Mouse (Mus musculus) retina, adult 2 months (tissue): ENCODE measurements at regions not wholly inside any gene's neighbourhood (a gene's known extent, or its start where the extent isn't known, plus 50 kb on each side); places are given as distances from the start of the nearest gene placed in this dataset.

Source experiments
- DNase-seq: peaks from one replicate; pipeline ENCODE4 v3.0.0-alpha.2; 2012; ENCODE audit warnings: low read depth, low spot score

DNA sequence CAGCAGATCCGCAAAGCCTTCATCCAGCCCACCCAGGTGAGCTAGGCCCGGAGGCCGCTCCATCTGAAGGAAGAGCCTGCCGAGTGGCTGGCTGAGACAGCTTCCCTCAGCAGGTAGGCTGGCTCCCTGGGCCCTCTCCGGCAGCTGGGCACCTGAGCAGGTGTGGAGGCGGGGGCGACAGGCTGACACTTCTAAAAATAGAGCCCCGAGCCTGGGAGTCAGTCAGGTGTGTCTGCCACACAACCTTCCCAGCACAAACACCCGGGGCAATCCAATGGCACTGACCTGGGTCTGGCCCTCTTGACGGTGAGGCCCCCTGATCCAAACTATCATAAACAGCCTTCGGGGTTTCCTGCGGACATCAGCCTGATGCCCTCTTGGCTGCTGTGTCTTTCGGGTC, 58.5 kb downstream of the Zfp36l2 start:
- DNase-seq: no peak

- DNase-seq: no peak
Measured at GRCm38 (mm10) chr17:84128262-84128661, 59.5 kb downstream of the Zfp36l2 start.

DNA sequence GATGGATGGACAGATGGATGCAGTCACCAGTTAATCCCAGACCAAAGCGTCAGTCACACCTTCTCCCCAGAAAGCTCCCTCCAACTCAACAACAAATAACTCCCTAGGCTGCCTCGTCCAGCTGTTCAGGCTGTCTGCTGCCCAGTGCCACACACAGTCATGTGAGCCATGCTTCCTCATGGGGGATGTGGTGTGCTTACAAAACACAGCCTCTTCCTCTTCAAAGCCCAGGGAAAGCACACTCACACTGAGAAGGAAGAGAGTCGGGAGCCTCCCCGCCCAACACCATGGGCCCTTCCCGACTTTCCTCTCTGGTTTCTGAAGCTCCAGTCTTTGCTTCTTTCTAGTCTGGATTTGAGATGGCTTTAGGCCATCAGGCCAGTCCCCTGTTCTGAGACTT, 61.6 kb downstream of the Zfp36l2 start:
- no peak for DNase-seq

DNA sequence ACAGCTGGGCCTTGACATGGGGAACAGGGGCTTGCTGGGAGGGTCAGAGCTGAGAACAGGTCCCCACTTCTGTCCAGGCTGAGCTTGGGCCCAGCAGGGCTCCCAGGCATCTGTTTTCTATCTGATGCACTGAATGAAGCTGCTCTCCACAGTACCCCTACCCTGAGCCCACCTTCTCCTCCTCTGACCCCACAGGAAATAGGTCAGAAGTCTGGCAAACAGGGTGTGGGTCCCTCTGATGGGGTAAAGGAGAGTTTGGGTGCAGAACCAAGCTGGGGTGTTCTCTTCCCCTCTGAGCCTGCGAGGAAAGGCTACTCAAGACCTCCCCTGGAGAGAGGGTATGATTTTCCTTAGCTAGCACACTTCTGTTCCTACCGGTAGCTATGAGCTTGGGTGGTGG, 64.6 kb downstream of the Zfp36l2 start:
- DNase-seq: no peak

DNA sequence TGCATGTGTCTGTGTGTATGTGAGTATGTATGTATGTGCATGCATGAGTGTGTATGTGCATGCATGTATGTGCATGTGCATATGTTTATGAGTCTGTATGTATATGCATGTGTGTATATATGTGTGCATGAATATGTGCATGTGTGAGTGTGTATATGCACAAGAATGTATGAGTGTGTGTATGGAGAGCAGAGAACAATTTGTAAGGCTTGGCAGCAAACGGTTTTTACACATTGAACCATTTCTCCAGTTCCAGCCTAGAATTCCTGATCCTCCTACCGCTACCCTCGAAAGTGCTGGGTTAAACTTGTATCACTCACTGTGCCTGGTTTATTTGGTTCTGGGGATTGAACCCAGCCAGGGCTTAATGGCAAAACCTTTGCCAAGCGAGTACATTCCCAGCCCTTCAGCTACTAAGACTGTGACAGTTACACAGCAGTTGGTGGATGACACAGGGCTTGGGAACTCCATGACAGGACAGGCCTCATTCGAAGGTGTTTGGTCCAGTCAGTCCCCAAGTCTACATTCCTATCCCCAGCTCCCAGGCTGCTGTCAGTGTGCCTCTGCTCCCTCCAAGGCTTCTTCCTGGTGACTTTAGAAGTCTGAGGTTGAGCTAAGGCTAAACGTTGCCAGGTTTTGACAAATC, 65.1 kb downstream of the Zfp36l2 start:
- no peak for DNase-seq

DNA sequence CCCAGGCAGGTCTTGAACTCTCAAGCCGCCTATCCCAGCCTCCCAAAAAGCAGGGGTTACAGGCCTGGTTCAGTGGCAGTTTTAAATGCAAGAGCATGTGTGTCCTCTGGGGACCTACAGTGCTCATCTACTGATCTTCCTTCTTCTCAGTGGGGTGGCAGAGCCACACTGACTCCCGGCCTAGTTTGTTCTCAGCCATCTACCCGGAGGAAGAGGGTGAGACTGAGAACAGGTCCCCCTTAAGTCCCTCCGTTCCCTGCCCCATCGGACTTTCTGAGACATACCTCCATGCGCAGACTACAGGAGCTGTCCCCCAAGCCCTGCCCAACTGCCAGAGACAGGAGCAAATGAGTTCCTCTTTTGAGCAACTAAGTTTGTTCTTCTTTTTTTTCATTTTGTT, 66.5 kb downstream of the Zfp36l2 start:
- DNase-seq: no peak

GRCm38 (mm10) chr17:84119221-84120017, 68.3 kb downstream of the Zfp36l2 start:
- DNase-seq: no peak

DNA sequence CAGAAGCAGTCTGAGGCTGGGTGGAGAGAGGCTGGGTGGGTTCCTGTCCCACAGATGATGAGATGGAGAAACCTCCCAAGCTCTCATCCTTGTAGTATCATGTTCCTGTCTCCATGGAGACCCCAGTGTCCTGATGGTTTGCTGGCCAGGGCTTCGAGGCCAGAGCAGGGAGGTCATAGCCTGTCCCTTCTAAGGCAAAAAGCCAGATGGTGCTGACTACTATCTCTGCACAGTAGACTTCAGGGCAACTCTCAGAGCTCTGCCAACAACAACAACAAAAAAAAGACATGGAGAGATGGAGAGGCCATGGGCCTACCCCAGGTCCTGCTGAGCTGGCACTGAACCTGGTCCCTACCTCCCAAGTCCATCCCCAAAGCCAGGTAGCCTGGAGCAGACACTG, 69.0 kb downstream of the Zfp36l2 start:
- DNase-seq: no peak

DNA sequence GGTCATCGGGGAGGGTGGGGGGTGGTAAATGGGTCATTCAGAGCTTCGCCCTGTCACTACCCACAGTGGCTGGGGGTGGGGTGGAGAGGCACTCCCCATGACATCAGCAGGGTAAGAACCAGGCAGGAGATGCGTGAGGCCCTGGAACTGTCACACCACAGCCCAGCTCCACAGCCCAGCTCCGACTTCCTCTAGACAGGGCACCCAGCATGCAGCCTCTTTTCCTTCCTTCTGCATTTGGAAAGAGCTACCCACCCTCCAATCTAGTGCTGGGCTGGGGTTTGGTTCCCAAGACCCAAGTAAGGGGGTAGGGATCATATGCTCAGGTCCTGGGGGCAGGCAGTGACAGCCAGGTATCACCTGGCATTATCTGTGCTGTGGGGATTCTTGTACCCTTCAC, 69.5 kb downstream of the Zfp36l2 start:
- DNase-seq: no peak

- no peak for DNase-seq
Measured at GRCm38 (mm10) chr17:84117756-84118155, 70.0 kb downstream of the Zfp36l2 start.

GRCm38 (mm10) chr17:84116340-84117279, 71.1 kb downstream of the Zfp36l2 start:
- no peak for DNase-seq

GRCm38 (mm10) chr17:84115957-84116339, 71.8 kb downstream of the Zfp36l2 start:
- DNase-seq: no peak

DNA sequence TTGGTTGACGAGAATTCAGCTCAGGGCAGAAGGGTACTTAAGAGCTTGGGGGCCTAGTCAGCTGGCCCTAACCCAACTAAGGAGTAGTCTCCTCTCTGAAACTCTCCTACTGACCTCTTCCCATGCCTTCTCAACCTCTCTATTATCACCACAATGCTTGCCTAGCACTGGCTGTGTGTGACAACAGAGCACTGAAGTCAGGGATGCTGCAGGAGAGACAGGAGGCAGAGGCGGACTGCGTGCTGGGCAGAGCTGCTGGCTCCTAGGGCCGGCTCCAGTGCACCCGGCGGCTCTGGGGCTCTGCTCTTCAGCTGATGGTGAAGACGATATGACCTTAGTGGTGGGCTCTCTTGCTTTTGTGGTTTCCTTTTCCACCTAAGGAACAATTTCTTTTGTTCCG, 72.6 kb downstream of the Zfp36l2 start:
- no peak for DNase-seq

- DNase-seq: no peak
Measured at GRCm38 (mm10) chr17:84114279-84114994, 73.3 kb downstream of the Zfp36l2 start.

DNA sequence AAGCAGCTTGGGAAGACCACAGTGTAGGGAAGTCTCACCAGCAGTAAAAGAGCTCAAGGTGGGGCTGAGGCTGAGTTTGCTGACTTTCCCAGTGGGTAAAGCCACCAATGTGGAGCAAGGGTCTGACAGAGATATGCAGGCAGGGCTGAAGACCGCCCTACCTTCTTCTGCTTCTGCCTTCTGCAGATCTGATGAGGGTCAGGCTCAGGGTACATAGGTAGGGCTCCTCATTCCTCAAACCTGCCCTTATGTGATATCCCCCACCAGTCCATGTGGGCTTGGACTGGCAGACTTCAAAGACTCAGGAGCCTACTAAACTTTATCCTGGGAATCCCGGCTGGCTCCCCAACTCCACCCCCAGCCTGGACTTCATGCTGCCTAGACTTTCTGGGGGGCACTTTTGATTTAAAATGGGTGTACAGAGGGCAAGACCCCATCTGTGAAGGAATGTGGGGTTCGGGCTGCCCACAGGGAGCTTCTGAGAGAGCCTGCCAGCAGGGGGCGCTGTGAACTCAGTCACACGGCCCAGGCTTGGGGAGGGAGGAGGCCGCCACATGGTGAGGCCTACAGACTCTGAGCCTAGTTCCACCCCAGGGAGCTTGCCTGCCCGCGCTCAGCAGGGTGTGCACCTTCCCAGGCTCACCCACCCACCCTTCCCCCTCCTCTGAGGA, 74.0 kb downstream of the Zfp36l2 start:
- peak; percentile 70 for DNase-seq

DNA sequence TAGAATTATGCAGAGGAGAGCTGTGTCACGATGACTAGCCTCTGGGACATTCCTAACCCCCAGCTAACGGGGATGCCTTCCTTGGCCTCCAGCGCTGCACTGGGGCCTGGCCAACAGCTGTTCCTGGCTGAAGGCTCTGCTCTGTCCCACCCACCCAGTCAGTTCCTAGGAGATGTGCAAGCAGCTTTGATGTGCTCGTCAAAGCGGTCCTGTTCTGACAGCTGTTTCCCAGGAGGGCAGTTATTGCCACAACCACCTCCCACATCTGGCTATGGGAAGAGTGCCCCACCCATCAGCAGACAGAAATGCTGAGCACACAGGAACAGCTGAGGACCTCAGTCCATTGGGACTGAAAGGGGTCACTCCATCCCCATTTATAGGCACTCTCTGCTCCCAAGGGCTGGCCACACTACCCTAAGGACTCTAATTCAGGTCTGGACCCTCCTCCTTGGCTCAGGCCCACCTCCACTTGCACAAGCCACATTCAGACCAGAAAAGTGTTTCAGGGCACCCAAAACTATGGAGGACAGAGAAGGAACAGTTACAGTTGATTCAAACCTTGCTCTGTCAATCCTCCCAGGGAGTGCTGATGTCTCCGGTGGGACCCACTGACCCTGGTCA, 75.2 kb downstream of the Zfp36l2 start:
- no peak for DNase-seq

GRCm38 (mm10) chr17:84111787-84112370, 75.9 kb downstream of the Zfp36l2 start:
- DNase-seq: no peak

- DNase-seq: no peak
Measured at GRCm38 (mm10) chr17:84110945-84111344, 76.8 kb downstream of the Zfp36l2 start.

GRCm38 (mm10) chr17:84110000-84110695, 77.6 kb downstream of the Zfp36l2 start:
- DNase-seq: no peak
